Mouse (Mus musculus) CD4-positive, CD25-positive, alpha-beta regulatory T cell, adult 4 months (primary cell): ENCODE results near the gene Taf4. TPM values are rescaled to one million over a fixed set of nuclear protein-coding genes. Genes with fewer than 3 reads are reported as not detected.
A peak's percentile ranks its signal among the peaks of the same experiment; 100 is the strongest.

ENCODE experiments used
- ATAC-seq: one replicate; pipeline ENCODE4 v1.8.0; 2017
- polyA plus RNA-seq, 2 experiments: library from polyadenylated mRNA; unstranded; fragments of 100-300 nt; shearing (Covaris generic); gene quantifications; one replicate each; pipeline ENCODE4 v1.2.1; 2017

The Taf4 gene
- polyA plus RNA-seq, 2 experiments from 2014 or later, result 3.5 to 6.7 TPM

DNA sequence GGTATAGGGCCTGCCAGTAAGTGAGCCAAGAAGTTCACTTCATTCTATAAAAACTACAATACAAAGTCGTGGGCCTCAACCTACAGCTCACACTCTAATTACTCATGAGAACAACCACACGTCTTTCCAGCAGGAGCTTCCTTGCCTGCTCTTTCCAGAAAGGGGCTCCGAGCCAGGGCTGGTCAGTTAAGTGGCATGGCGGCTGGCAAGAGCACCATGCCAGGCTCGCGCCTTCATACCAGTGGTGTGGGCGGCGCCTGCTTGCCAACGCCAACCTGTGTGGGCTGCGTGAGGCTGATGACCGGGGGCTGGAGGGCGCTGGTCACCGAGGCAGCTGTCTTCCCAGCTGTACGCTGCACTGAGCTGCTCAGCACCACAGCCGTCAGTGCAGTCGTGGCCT, 44.7 kb downstream of the Taf4 start:
- ATAC-seq, result no peak

- ATAC-seq, result no peak
Measured at GRCm38 (mm10) chr2:179929166-179929565, 47.3 kb downstream of the Taf4 start.

GRCm38 (mm10) chr2:179924038-179924437, 52.4 kb downstream of the Taf4 start:
- no peak for ATAC-seq

DNA sequence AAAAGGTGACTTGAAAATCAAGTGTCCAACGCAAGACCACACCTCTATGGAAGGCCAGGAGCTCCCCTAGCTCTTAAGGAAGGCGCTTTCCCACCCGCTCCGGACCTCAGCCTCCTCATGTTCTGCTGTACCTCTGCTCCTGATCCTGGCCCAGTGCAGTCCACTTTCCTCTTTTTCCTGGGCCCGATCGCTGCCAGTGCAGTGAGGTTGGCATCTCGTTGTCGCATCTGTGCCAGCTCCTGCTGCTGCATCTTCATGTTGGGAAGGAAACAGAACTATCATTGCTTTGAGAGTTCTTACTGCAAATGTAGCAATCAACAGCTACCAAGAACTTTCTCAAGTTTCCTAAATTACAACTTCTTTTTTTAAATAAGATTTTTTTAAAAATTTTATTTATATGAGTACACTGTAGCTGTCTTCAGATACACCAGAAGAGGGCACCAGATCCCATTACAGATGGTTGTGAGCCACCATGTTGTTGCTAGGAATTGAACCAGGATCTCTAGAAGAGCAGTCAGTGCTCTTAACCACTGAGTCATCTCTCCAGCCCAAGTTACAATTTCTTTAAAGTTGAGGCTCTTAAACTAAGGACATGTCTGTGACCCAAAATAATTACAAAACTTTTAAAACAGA, 55.3 kb downstream of the Taf4 start:
- ATAC-seq, result no peak

GRCm38 (mm10) chr2:179920042-179920441, 56.4 kb downstream of the Taf4 start:
- ATAC-seq, result no peak

DNA sequence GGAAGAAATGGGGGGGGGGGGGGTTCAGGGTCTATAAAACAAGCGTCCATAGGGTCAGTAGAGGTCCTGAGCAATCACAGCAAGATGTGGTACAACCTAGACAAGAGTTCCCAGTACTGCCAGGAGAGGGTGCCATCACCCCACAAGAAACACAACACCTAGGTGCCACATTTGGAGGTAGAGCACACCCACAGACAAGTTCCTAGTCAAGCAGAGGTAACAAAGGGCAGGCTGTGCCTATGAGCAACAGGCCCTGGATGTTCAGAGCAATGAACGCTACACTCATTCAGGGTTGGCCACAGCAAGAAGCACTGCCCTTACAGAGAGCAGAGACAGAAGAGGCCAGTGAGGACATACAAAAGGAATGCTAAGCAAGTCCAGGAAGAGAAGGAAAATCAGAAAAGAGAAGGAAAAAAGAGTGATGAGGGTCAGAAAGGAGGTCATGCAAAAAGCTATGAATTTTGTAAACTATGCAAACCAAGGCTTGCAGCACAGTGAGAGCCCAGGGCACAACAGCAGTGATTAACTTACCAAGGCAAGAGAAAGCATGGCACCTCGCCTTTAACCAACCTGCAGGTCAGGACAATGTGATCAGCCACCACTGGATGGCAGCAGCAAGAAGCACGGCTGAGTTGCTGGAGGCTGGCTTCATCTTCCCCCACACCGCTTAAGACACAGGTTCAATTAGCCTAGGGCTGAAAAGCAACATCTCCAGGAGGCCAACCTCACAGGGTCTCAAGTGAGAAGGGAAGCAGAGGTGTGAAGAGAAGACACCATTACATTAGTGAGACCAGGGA, 59.4 kb downstream of the Taf4 start:
- ATAC-seq, result peak; percentile 90

- no peak for ATAC-seq
Measured at GRCm38 (mm10) chr2:179914246-179914645, 62.2 kb downstream of the Taf4 start.

DNA sequence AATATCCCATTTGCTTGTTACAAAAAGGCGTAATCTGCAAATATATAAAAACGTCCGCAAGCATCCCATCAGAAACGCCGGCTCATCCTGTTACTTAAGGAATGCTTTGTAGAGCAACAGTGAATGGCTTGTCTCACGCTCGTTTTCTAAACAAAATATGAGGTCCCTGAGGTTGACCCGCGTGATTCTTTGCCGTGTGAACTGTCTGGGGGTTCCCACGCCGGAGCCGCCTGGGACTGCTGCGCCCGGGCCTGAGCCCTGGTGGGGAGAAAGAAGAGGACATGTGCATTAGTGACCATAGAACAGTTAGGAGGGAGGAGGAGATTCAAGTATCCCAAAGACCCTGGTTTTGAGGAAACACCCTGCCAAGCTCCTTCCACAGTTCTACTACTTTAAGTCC, 63.1 kb downstream of the Taf4 start:
- ATAC-seq, result no peak

DNA sequence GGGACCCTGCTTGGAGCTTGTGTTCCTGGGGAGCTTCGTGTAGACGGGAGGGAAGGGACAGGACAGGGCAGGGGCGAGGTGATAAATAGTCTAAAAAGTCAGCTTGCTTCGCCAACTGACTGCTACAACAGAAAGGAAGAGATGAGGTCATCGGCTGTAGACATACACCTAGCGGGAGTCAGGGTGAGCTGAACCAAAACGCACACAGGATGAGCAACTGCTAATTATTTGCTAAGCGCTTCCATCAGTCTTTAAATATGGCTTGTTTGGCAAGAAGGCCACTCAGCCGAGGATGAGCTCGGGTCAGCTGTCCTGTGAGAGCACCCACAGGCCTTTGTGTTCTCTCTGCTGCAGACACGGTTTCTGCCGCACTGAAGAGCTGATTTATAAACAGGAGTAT, 63.5 kb downstream of the Taf4 start:
- no peak for ATAC-seq

DNA sequence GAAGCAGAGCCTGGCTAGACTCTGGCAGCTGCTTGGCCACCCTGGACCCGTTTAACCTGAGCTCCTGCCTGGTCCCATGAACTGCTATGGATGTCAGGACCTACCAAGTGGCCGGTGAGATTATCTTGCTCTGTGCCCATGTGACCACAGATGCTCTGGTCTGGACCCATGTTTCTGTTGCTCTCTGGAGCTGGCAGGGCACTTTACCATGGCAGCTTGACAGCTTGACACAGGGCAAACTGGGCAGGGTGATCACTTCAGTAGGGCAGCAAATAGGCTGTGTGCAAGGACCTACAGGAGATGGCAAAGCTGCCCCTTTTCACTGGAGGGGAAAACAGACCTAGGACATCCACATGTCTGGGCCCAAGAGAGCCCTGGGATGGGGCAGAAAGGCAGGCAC, 79.5 kb downstream of the Taf4 start:
- ATAC-seq, result no peak

GRCm38 (mm10) chr2:179891048-179891447, 85.4 kb downstream of the Taf4 start:
- ATAC-seq, result no peak

GRCm38 (mm10) chr2:179884561-179884960, 91.9 kb downstream of the Taf4 start:
- no peak for ATAC-seq

DNA sequence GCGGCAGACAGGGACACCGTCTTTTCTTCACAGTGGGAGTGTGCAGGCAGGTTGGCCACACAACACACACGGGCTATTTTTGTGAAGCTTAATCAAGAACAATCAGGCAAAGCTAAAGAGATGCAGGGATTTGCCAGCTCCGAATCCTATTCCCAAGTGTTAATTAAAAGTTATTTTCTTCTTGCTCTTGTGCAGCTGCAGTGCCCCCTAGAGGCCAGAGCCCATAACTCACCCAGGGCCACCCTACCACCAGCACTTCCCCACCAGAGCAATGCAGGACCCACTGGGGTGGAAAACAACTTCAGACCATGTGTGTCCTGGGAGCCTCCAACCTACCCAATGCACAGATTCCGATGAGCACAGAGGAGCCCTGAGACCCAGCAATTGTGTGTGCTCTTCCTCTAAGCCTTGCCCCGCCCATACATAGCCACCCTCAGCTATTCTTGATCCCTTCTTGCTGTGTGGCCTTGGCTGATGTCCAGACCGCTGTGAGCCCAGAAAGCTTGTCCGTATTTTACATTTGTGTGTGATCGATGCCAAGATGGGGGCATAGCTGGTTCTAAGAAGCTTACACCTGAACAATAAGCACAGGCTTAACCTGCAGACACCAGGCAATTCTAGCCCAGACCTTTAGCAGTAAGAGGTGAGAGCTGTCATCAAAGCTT, 98.8 kb downstream of the Taf4 start:
- no peak for ATAC-seq

GRCm38 (mm10) chr2:179875147-179875546, 101.3 kb downstream of the Taf4 start:
- peak; percentile 41 for ATAC-seq

GRCm38 (mm10) chr2:179873315-179873714, 103.1 kb downstream of the Taf4 start:
- ATAC-seq, result no peak

- no peak for ATAC-seq
Measured at GRCm38 (mm10) chr2:179872724-179873123, 103.7 kb downstream of the Taf4 start.

- no peak for ATAC-seq
Measured at GRCm38 (mm10) chr2:179869871-179870270, 106.6 kb downstream of the Taf4 start.

DNA sequence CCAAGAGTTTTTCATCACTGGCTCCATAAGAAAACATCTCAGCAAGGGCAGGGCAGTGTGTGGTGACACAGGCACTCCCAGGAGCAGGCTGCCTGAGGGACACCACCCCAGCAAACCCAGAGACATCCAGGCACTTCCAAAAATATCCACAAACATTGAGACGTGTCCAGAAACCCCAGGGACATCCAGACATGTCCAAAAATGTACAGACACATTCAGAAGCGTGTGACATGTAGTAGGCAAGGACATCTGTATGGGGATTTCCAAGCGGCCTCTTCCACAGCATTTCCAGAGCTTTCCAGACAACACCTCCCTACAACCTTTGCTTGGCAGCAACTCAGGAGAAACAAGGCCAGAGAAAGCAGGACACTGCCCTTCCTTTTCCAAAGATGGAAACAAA, 108.8 kb downstream of the Taf4 start:
- no peak for ATAC-seq

DNA sequence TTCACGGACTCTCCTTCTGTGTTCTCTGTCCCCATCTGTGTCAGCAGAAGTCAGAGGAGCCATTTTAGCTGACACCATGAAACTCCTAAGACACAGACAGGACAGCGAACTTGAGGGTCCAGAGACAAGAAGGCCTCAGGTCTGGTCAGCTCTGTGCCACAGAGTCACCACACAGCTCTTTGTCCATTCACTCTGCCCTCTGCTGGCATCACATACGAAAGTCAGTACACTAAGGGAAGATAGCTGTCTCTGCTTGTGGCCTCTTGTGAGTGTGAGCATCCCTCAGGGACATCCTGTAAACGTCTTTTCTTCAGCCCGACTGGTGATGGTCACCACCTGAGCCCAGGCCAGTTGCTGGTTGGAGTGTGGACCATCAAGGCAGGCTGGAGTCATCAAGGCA, 111.3 kb downstream of the Taf4 start:
- no peak for ATAC-seq

DNA sequence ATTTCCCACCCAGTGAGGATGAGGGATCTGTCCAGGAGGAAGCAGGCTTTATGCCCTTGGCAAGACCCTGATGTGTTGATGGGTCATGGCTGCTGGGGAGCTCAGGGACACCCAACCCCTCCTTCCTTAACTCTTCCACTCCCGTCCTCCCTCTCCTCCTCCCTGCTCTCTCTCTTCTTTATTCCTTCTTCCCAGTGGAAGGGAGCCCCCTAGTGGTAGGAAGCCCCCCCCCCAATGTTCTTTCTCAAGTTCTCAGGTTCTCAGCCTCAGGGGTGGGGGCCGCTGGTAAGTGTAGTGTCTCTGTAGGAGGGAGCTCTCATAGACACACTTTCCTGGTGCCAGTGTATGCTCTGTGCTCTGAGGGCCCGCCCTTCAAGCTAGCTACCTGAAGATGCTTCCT, 113.2 kb downstream of the Taf4 start:
- no peak for ATAC-seq

- ATAC-seq, result no peak
Measured at GRCm38 (mm10) chr2:179862676-179863075, 113.8 kb downstream of the Taf4 start.
